Mouse (Mus musculus) myocyte (in vitro differentiated cells): Measurements from ENCODE around the gene Borcs6. TPM values are rescaled to one million over a fixed set of nuclear protein-coding genes. Genes with fewer than 3 reads are reported as not detected.

ENCODE experiments used
- H3K27me3 ChIP-seq: one replicate; pipeline ENCODE4 v1.6.1; 2011; ENCODE audit not compliant: control insufficient read depth, insufficient read depth, insufficient read length
- H3K36me3 ChIP-seq: one replicate; pipeline ENCODE4 v1.6.1; 2011; ENCODE audit not compliant: control insufficient read depth, insufficient read depth
- H3K4me2 ChIP-seq: one replicate; pipeline ENCODE4 v1.6.1; 2011; ENCODE audit warnings: low read depth, control low read depth
- H3K4me3 ChIP-seq: one replicate; pipeline ENCODE4 v1.5.1; 2011; ENCODE audit warnings: mild to moderate bottlenecking, control low read depth, moderate library complexity
- H3K79me2 ChIP-seq: one replicate; pipeline ENCODE4 v1.6.1; 2011; ENCODE audit not compliant: control insufficient read depth, insufficient read depth
- H3ac ChIP-seq: one replicate; pipeline ENCODE4 v1.6.1; 2011; ENCODE audit not compliant: control insufficient read depth, insufficient read length
- CEBPB ChIP-seq: IDR thresholded peaks from 2 replicates; pipeline ENCODE4 v1.6.1; 2011; ENCODE audit warnings: mild to moderate bottlenecking, moderate library complexity; ENCODE audit not compliant: poor library complexity, insufficient read depth, severe bottlenecking
- E2F4 ChIP-seq: IDR thresholded peaks from one replicate; pipeline ENCODE4 v1.6.1; 2011; ENCODE audit warnings: mild to moderate bottlenecking, control low read depth, moderate library complexity; ENCODE audit not compliant: insufficient read depth
- MAX ChIP-seq: IDR thresholded peaks from one replicate; pipeline ENCODE4 v1.6.1; 2011; ENCODE audit warnings: low read depth, mild to moderate bottlenecking, control low read depth
- MYOD1 ChIP-seq, 3 experiments: IDR thresholded peaks; one replicate each; pipeline ENCODE4 v1.6.1; 2011; ENCODE audit warnings: control low read depth in 2 of 3, low read depth in 2 of 3, mild to moderate bottlenecking in 2 of 3, moderate library complexity in 1 of 3; ENCODE audit not compliant: insufficient read length in 2 of 3, control insufficient read depth in 1 of 3
- MYOG ChIP-seq, 3 experiments: IDR thresholded peaks; one replicate each; pipeline ENCODE4 v1.6.1; 2011; ENCODE audit warnings: control low read depth in 2 of 3, low read depth in 2 of 3, mild to moderate bottlenecking in 2 of 3; ENCODE audit not compliant: insufficient read length in 2 of 3, control insufficient read depth in 1 of 3, insufficient read depth in 1 of 3
- POLR2A ChIP-seq: IDR thresholded peaks from one replicate; pipeline ENCODE4 v1.6.1; 2011; ENCODE audit warnings: low read depth, mild to moderate bottlenecking, control low read depth, moderate library complexity; ENCODE audit not compliant: insufficient read length
- POLR2AphosphoS2 ChIP-seq: IDR thresholded peaks from one replicate; pipeline ENCODE4 v1.6.1; 2011; ENCODE audit warnings: low read depth, control low read depth; ENCODE audit not compliant: insufficient read length
- REST ChIP-seq: IDR thresholded peaks from one replicate; pipeline ENCODE4 v1.6.1; 2011; ENCODE audit warnings: mild to moderate bottlenecking, control low read depth, moderate library complexity; ENCODE audit not compliant: insufficient read depth, insufficient read length
- SRF ChIP-seq: IDR thresholded peaks from one replicate; pipeline ENCODE4 v1.6.1; 2011; ENCODE audit warnings: low read depth; ENCODE audit not compliant: control insufficient read depth, insufficient read length
- TCF12 ChIP-seq: IDR thresholded peaks from one replicate; pipeline ENCODE4 v1.6.1; 2011; ENCODE audit warnings: mild to moderate bottlenecking, control low read depth; ENCODE audit not compliant: poor library complexity, insufficient read depth, severe bottlenecking
- TCF3 ChIP-seq: IDR thresholded peaks from one replicate; pipeline ENCODE4 v1.6.1; 2011; ENCODE audit warnings: low read depth, control low read depth; ENCODE audit not compliant: insufficient read length
- USF1 ChIP-seq: IDR thresholded peaks from one replicate; pipeline ENCODE4 v1.6.1; 2011; ENCODE audit warnings: low read depth, mild to moderate bottlenecking, control low read depth, moderate library complexity
- polyA plus RNA-seq: library from polyadenylated mRNA; unstranded; fragments of >200 nt; fragmentation: generic; extraction: Trizol; gene quantifications from one replicate; pipeline ENCODE4 v1.2.1, GENCODE M21; 2012; ENCODE audit warnings: missing spikeins

Borcs6 gene
- polyA plus RNA-seq, 1 experiment, result 27.2 TPM

- Histone ChIP-seq H3K36me3 (peaks cover 14% of the 10 kb centered on the region), H3K4me3 (no peak overlapping the region), H3K27me3 (no peaks in the 10 kb centered on the region), H3K79me2 (peaks cover 26% of the 10 kb centered on the region), H3K4me2 (no peak overlapping the region), H3ac (no peak overlapping the region)
- TF ChIP-seq CEBPB (no peak), POLR2AphosphoS2 (no peak), USF1 (no peak), SRF (no peak), TCF12 (no peak), MYOD1 (IDR thresholded peaks at IDR 0.05; ENCODE audit: control insufficient read depth in 1 of 3, insufficient read length in 2 of 3, low read depth in 2 of 3) (no peak), TCF3 (no peak), POLR2A (no peak), E2F4 (no peak), MYOG (IDR thresholded peaks at IDR 0.05; ENCODE audit: control insufficient read depth in 1 of 3, insufficient read depth in 1 of 3, insufficient read length in 2 of 3, low read depth in 2 of 3) (no peak), MAX (no peak), REST (no peak)
Observed at GRCm38 (mm10) chr11:69086390-69086789, 26.9 kb downstream of the Borcs6 start.

- Histone ChIP-seq H3K79me2 (peaks cover 26% of the 10 kb centered on the region), H3ac (no peak overlapping the region), H3K27me3 (no peaks in the 10 kb centered on the region), H3K4me2 (no peak overlapping the region), H3K4me3 (no peak overlapping the region), H3K36me3 (peaks cover 19% of the 10 kb centered on the region)
- no peak for TF ChIP-seq CEBPB
- peak in 1 of 3 experiments; percentile 16 for TF ChIP-seq MYOG (IDR thresholded peaks at IDR 0.05; ENCODE audit: control insufficient read depth in 1 of 3, insufficient read depth in 1 of 3, insufficient read length in 2 of 3, low read depth in 2 of 3)
- no peak for TF ChIP-seq SRF
- no peak for TF ChIP-seq USF1
- no peak for TF ChIP-seq POLR2AphosphoS2
- no peak for TF ChIP-seq TCF12
- no peak for TF ChIP-seq MYOD1 (IDR thresholded peaks at IDR 0.05; ENCODE audit: control insufficient read depth in 1 of 3, insufficient read length in 2 of 3, low read depth in 2 of 3)
- no peak for TF ChIP-seq POLR2A
Observed at GRCm38 (mm10) chr11:69087082-69087481, 27.6 kb downstream of the Borcs6 start.

- TF ChIP-seq USF1, result peak; percentile 27
- TF ChIP-seq POLR2A, result no peak
- no peak for TF ChIP-seq REST
- H3K4me2 ChIP-seq, result peak overlapping the region; percentile 94
- peak overlapping the region; percentile 92 for H3K4me3 ChIP-seq
- H3K79me2 ChIP-seq, result peaks cover 26% of the 10 kb centered on the region
- no peak overlapping the region for H3ac ChIP-seq
- no peaks in the 10 kb centered on the region for H3K27me3 ChIP-seq
- peaks cover 20% of the 10 kb centered on the region for H3K36me3 ChIP-seq
Observed at GRCm38 (mm10) chr11:69087597-69087996, 28.1 kb downstream of the Borcs6 start.

GRCm38 (mm10) chr11:69088103-69088855, 28.8 kb downstream of the Borcs6 start, which contains the start of gene Vamp2:
Vamp2 (plus strand) TSS chr11:69088490.
- H3K79me2 ChIP-seq, result peaks cover 26% of the 10 kb centered on the region
- peak within 1 kb of the TSS; percentile 98 for H3ac ChIP-seq
- H3K27me3 ChIP-seq, result no peaks in the 10 kb centered on the region
- TF ChIP-seq TCF12 (no peak), POLR2AphosphoS2 (peak; percentile 90), POLR2A (peak; percentile 90), CEBPB (no peak), SRF (no peak), MYOG (IDR thresholded peaks at IDR 0.05; ENCODE audit: control insufficient read depth in 1 of 3, insufficient read depth in 1 of 3, insufficient read length in 2 of 3, low read depth in 2 of 3) (no peak), E2F4 (no peak), REST (no peak), MAX (no peak), USF1 (no peak), MYOD1 (IDR thresholded peaks at IDR 0.05; ENCODE audit: control insufficient read depth in 1 of 3, insufficient read length in 2 of 3, low read depth in 2 of 3) (peak in 1 of 3 experiments; percentile 31), TCF3 (no peak)
- peaks cover 20% of the 10 kb centered on the region for H3K36me3 ChIP-seq
- peak within 1 kb of the TSS; percentile 92 for H3K4me3 ChIP-seq
- H3K4me2 ChIP-seq, result peak within 1 kb of the TSS; percentile 94
